Mouse (Mus musculus): Measurements from ENCODE around the gene Actrt2. TPM values are rescaled to one million over a fixed set of nuclear protein-coding genes. Genes with fewer than 3 reads are reported as not detected.

Actrt2 gene
- polyA plus RNA-seq, 1 experiment from 2014 or later = not detected

Other genes with a start within 250 kb of the Actrt2 start
- gene Prdm16, start 31.0 kb downstream of the Actrt2 start, polyA plus RNA-seq (2015; fragmentation: Nextera tagmentation; extraction: Ambion mirVana) = 11.2 and 11.5 TPM in 2 replicates
- gene Ttc34, start 169.6 kb upstream of the Actrt2 start, polyA plus RNA-seq (2015; fragmentation: Nextera tagmentation; extraction: Ambion mirVana) = 1.6 and 1.7 TPM in 2 replicates
- 0.31 and 0.49 TPM in 2 replicates for gene Mmel1, start 201.7 kb upstream of the Actrt2 start, polyA plus RNA-seq (2015; fragmentation: Nextera tagmentation; extraction: Ambion mirVana)
- gene Fam213b, start 231.3 kb upstream of the Actrt2 start, polyA plus RNA-seq (2015; fragmentation: Nextera tagmentation; extraction: Ambion mirVana) = 56.1 and 62.6 TPM in 2 replicates

All from midbrain, embryonic 15.5 days (tissue).